Mouse (Mus musculus) midbrain, embryonic 15.5 days (tissue): Measurements from ENCODE around the gene Olfr679. TPM values are rescaled to one million over a fixed set of nuclear protein-coding genes. Genes with fewer than 3 reads are reported as not detected.
"Not testable (repeated sequence)": the region's sequence is repeated elsewhere in the genome, so short reads cannot be mapped to it uniquely, and the experiment has no call there.

Experiments
- ATAC-seq: fragments of 200-750 bp; cut with Nextera tagmentation; replicated peaks from 2 replicates; pipeline ENCODE4 v1.8.0; 2017; ENCODE audit warnings: moderate TSS enrichment
- H3K27ac ChIP-seq: fragments of 300-500 bp; sonication (generic); 2 replicates; pipeline ENCODE4 v1.5.1; 2015; ENCODE audit warnings: mild to moderate bottlenecking, inconsistent platforms
- H3K27me3 ChIP-seq: fragments of 300-500 bp; sonication (generic); replicated peaks from 2 replicates; pipeline ENCODE4 v1.6.1; 2015; ENCODE audit warnings: inconsistent platforms
- H3K36me3 ChIP-seq: fragments of 300-500 bp; sonication (generic); replicated peaks from 2 replicates; pipeline ENCODE4 v1.6.1; 2015; ENCODE audit warnings: inconsistent platforms
- H3K4me1 ChIP-seq: fragments of 300-500 bp; sonication (generic); 2 replicates; pipeline ENCODE4 v1.6.1; 2015; ENCODE audit warnings: inconsistent platforms
- H3K4me2 ChIP-seq: fragments of 300-500 bp; sonication (generic); 2 replicates; pipeline ENCODE4 v1.6.1; 2015; ENCODE audit warnings: inconsistent platforms, mild to moderate bottlenecking, moderate library complexity
- H3K4me3 ChIP-seq: fragments of 300-500 bp; sonication (generic); 2 replicates; pipeline ENCODE4 v1.5.1; 2015; ENCODE audit warnings: mild to moderate bottlenecking, inconsistent platforms
- H3K9ac ChIP-seq: fragments of 300-500 bp; sonication (generic); 2 replicates; pipeline ENCODE4 v1.6.1; 2015; ENCODE audit warnings: mild to moderate bottlenecking, inconsistent platforms
- H3K9me3 ChIP-seq: fragments of 300-500 bp; sonication (generic); 2 replicates; pipeline ENCODE4 v1.6.1; 2016; ENCODE audit warnings: inconsistent platforms
- WGBS: fragments of 180-500 bp; shearing (Covaris S2); methylation state at CpG from one replicate; pipeline ENCODE4 v1.1.7; 2015; ENCODE audit warnings: mixed read lengths; 5-methylcytosine and 5-hydroxymethylcytosine counted together
- polyA plus RNA-seq: library from polyadenylated mRNA; unstranded; fragments of >200 nt; fragmentation: Nextera tagmentation; extraction: Ambion mirVana; gene quantifications from 2 replicates; pipeline ENCODE4 v1.2.1, GENCODE M21; 2015

Olfr679 gene
- polyA plus RNA-seq, result not detected in 2 replicates

DNA sequence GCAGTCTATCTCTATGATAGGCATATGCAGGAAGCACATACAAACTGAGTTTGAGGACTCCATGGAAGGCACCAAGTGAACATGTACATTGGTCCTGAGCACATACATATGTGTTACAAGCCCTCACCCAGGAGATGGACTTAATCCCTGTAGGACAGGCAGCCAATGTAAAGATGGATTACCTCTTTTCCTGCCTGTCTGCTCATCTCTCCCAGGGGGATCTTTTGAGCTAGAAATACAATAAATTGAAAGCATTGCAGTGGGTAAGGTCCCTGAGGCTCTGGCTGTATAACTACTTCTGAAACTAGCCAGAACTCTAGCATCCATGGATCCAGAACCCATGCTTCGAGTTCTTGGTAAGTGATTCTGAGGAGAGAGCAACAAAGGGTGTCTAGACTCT lies at the start of gene Olfr679:
Gene Olfr679, plus strand, starts transcription at position 301 of the 400 bp plus-strand sequence.
- Histone ChIP-seq H3K9me3 (no peaks in the 10 kb centered on the region), H3K4me2 (no peak within 1 kb of the TSS), H3K4me3 (no peak within 1 kb of the TSS), H3K27me3 (no peaks in the 10 kb centered on the region), H3K36me3 (no peaks in the 10 kb centered on the region), H3K9ac (no peak within 1 kb of the TSS), H3K27ac (no peak within 1 kb of the TSS), H3K4me1 (no peaks in the 10 kb centered on the region)
- ATAC-seq, result no peak
- WGBS, result 77% methylated on average over 1 of the region's 1 CpGs

- Histone ChIP-seq H3K27ac (no peak within 1 kb of the TSS), H3K4me2 (no peak within 1 kb of the TSS), H3K4me1 (no peaks in the 10 kb centered on the region), H3K27me3 (no peaks in the 10 kb centered on the region), H3K9ac (no peak within 1 kb of the TSS), H3K4me3 (no peak within 1 kb of the TSS), H3K36me3 (no peaks in the 10 kb centered on the region), H3K9me3 (no peaks in the 10 kb centered on the region)
- ATAC-seq, result no peak
Observed at GRCm38 (mm10) chr7:105032398-105032797, 48.6 kb upstream of the Olfr679 start, which contains the start of gene Olfr676. TSS of gene Olfr676 (plus strand) at chr7:105032698.

DNA sequence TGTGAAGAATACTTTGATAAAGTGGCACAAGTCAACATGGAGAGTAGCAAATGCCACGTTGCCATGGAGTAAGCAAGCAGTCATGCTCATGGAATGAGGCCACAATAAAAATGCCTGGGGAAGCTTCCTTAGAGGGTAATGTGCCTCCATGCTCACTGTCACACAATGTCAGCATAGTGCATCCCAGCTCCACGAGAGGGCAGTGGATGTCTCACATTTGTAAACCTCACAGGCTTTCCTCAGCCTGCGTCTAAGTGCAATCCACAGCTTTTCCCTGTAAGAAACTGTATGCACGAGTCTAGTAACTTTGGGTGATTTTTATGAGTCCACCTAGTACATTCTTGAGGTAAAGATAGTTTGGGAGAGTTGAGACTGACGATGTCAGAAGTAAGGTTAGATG lies 47.2 kb upstream of the Olfr679 start:
- ATAC-seq, H3K27me3 ChIP-seq, H3K27ac ChIP-seq, H3K4me2 ChIP-seq, H3K36me3 ChIP-seq, H3K9me3 ChIP-seq, H3K4me1 ChIP-seq, H3K9ac ChIP-seq, H3K4me3 ChIP-seq: not testable (repeated sequence)
- WGBS, result 59% methylated on average over 5 of the region's 5 CpGs

- ATAC-seq, result no peak
- H3K27ac ChIP-seq, result no peak overlapping the region
- H3K27me3 ChIP-seq, result no peaks in the 10 kb centered on the region
- no peak overlapping the region for H3K4me3 ChIP-seq
- no peak overlapping the region for H3K9ac ChIP-seq
- no peak overlapping the region for H3K4me2 ChIP-seq
- H3K4me1 ChIP-seq, result no peaks in the 10 kb centered on the region
- no peaks in the 10 kb centered on the region for H3K36me3 ChIP-seq
- H3K9me3 ChIP-seq, result no peaks in the 10 kb centered on the region
Observed at GRCm38 (mm10) chr7:105058951-105059350, 22.1 kb upstream of the Olfr679 start.

DNA sequence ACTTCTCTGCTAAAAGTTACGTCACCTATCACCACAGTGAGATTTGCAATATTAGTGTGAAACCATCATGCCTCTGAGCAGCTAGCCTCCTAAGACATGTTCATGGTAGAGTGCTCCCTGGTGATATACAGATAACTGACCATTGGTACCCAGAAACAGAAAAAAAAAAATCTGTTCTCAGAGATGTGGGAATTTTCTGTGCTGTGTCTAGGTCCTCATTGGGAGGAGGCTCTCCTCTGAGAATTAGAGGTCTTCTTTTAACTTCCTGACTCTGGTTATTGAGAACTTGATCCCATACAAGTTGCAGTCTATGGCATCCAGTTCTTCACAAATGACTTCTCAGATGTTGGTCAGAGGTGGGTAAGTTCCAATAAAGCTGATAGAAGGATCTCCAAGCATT lies 16.8 kb upstream of the Olfr679 start, which contains the start of gene Olfr678:
Gene Olfr678, plus strand, starts transcription at position 301 of the 400 bp plus-strand sequence.
- Histone ChIP-seq H3K9me3 (no peaks in the 10 kb centered on the region), H3K27me3 (no peaks in the 10 kb centered on the region), H3K4me2 (no peak within 1 kb of the TSS), H3K9ac (no peak within 1 kb of the TSS), H3K36me3 (no peaks in the 10 kb centered on the region), H3K27ac (no peak within 1 kb of the TSS), H3K4me3 (no peak within 1 kb of the TSS), H3K4me1 (no peaks in the 10 kb centered on the region)
- 79% methylated on average over 1 of the region's 1 CpGs for WGBS
- no peak for ATAC-seq

GRCm38 (mm10) chr7:105092717-105093116 lies 11.7 kb downstream of the Olfr679 start, which contains the start of gene Olfr680-ps1:
TSS of gene Olfr680-ps1 (minus strand) at chr7:105092817.
- H3K4me3 ChIP-seq, H3K36me3 ChIP-seq, H3K4me2 ChIP-seq, H3K27me3 ChIP-seq, ATAC-seq, H3K9me3 ChIP-seq, H3K27ac ChIP-seq, H3K4me1 ChIP-seq, H3K9ac ChIP-seq: not testable (repeated sequence)

GRCm38 (mm10) chr7:105116536-105116935 lies 35.5 kb downstream of the Olfr679 start, which contains the start of gene Olfr681:
TSS of gene Olfr681 (plus strand) at chr7:105116836.
- H3K27me3 ChIP-seq, result no peaks in the 10 kb centered on the region
- no peaks in the 10 kb centered on the region for H3K4me1 ChIP-seq
- H3K4me3 ChIP-seq, result no peak within 1 kb of the TSS
- ATAC-seq, result no peak
- H3K36me3 ChIP-seq, result no peaks in the 10 kb centered on the region
- H3K4me2 ChIP-seq, result no peak within 1 kb of the TSS
- no peaks in the 10 kb centered on the region for H3K9me3 ChIP-seq
- H3K27ac ChIP-seq, result no peak within 1 kb of the TSS
- H3K9ac ChIP-seq, result no peak within 1 kb of the TSS

Other genes with a start within 250 kb of the Olfr679 start
- not detected in 2 replicates for gene Usp17lb, start 238.6 kb upstream of the Olfr679 start, polyA plus RNA-seq
- not detected in 2 replicates for gene Usp17la, start 224.2 kb upstream of the Olfr679 start, polyA plus RNA-seq
- gene Olfr665, start 203.2 kb upstream of the Olfr679 start, polyA plus RNA-seq, result not detected in 2 replicates
- not detected in 2 replicates for gene Olfr666, start 185.3 kb upstream of the Olfr679 start, polyA plus RNA-seq
- gene Olfr667, start 159.7 kb upstream of the Olfr679 start, polyA plus RNA-seq, result not detected in 2 replicates
- not detected in 2 replicates for gene Olfr668, start 153.1 kb upstream of the Olfr679 start, polyA plus RNA-seq
- not detected in 2 replicates for gene Olfr669, start 147.0 kb upstream of the Olfr679 start, polyA plus RNA-seq
- not detected in 2 replicates for gene Olfr670, start 118.6 kb upstream of the Olfr679 start, polyA plus RNA-seq
- not detected in 2 replicates for gene Olfr671, start 102.1 kb upstream of the Olfr679 start, polyA plus RNA-seq
- gene Olfr672, start 79.2 kb upstream of the Olfr679 start, polyA plus RNA-seq, result not detected in 2 replicates
- not detected in 2 replicates for gene Olfr675, start 52.7 kb upstream of the Olfr679 start, polyA plus RNA-seq
- not detected in 2 replicates for gene Olfr676, start 48.5 kb upstream of the Olfr679 start, polyA plus RNA-seq
- not detected in 2 replicates for gene Olfr677, start 29.8 kb upstream of the Olfr679 start, polyA plus RNA-seq
- not detected in 2 replicates for gene Olfr678, start 16.7 kb upstream of the Olfr679 start, polyA plus RNA-seq
- gene Olfr680-ps1, start 11.6 kb downstream of the Olfr679 start, polyA plus RNA-seq, result not detected in 2 replicates
- gene Olfr681, start 35.6 kb downstream of the Olfr679 start, polyA plus RNA-seq, result not detected in 2 replicates
- gene Olfr683, start 65.8 kb downstream of the Olfr679 start, polyA plus RNA-seq, result not detected in 2 replicates
- not detected in 2 replicates for gene Olfr684, start 82.4 kb downstream of the Olfr679 start, polyA plus RNA-seq
- gene Olfr685, start 104.8 kb downstream of the Olfr679 start, polyA plus RNA-seq, result not detected in 2 replicates
- gene Olfr686, start 126.3 kb downstream of the Olfr679 start, polyA plus RNA-seq, result not detected in 2 replicates
- gene Olfr688, start 206.9 kb downstream of the Olfr679 start, polyA plus RNA-seq, result not detected in 2 replicates
- gene Olfr689, start 230.0 kb downstream of the Olfr679 start, polyA plus RNA-seq, result not detected in 2 replicates